Mouse (Mus musculus) gastrocnemius, postnatal 10 days (tissue): ENCODE measurements at regions not wholly inside any gene's neighbourhood (a gene's known extent, or its start where the extent isn't known, plus 50 kb on each side); places are given as distances from the start of the nearest gene placed in this dataset.

Experiments
- DNase-seq: peaks from one replicate; pipeline ENCODE4 v3.0.0; 2021; ENCODE audit warnings: mixed read lengths

DNA sequence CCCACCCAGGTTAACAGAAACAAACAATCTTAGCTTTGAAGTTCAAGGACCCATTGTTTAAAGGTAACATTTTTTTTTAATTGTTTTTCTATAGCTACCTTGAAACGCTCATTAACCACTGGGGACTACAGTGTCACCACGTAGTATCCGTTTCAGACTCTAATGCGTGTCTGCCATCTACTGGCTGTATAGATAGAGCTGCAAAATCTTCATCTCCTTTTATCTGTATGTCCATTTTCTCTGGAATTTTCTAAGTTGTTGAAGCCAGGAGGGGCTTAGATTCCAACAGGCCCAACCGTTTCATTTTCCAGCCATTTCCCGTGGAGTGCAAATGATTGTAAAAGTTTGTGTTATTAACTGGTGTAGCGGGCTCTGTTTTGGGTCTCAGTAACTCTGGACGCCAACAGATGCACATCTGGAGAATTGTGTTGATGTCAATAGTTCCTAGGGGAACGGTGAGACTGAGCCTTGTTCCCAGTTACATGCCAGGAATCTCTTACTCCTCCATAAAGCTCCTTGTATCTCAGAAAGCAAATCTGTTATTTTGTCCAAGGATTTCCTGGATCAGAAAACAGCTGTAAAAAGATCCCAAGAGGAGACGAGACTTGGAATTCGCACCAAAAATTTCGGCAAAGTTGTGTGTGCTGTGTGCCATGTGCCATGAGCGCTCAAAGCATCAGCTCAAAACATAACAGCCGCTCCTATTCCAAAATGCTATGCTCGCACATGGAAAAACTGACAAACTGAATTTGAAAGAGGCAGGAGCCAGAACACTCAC, 158.8 kb upstream of the Phyhipl start:
- DNase-seq: no peak

GRCm38 (mm10) chr10:70809411-70809810, 153.6 kb upstream of the Phyhipl start:
- DNase-seq: no peak

- no peak for DNase-seq
Measured at GRCm38 (mm10) chr10:70806786-70807385, 151.1 kb upstream of the Phyhipl start.

GRCm38 (mm10) chr10:70800736-70801306, 145.1 kb upstream of the Phyhipl start:
- peak; percentile 41 for DNase-seq

DNA sequence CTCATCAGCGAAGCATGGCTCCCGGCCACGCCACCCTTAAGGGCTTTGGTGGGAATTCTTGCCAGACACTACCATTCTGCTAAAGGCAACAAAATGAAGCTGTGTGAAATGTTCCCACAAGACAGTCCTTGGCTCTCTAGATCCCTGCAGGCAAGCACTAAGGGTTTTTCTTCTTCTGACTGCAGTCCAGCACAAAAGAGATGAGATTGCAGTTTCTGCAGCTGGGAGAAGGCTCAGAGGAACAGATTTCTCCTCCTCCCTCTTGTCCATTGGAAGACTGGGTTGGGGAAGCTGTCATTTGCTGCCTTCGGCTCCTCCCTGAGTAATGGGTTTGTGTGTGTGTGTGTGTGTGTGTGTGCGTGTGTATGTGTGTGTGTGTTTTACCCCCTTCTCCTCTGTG, 144.1 kb upstream of the Phyhipl start:
- DNase-seq: no peak

DNA sequence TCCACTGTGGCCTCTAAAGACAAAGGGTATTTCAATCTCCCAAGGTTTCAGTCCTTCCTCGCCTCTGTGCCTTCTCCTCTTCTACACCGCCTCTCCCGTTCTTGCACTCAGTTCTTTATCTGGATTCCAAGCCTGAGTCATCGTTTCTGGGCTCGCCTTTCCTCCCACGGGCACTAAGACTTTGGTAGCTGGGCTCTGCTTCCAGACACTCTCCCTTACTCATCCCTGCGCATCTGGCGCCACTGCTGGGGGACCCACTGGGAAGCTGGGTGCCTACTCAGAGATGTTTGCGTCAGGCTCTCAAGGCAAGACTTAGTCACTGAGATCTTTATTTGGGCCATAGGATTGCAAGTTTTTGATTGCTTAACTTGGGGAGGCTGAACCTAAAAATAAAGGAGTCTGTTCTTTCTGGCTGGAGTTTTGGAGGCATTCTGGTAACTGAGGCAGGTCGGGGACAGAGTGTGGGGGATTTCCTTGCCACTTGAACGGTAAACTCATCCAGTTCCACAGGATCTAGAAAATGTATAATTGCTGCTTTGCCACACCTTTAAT, 143.5 kb upstream of the Phyhipl start:
- peak; percentile 29 for DNase-seq

DNA sequence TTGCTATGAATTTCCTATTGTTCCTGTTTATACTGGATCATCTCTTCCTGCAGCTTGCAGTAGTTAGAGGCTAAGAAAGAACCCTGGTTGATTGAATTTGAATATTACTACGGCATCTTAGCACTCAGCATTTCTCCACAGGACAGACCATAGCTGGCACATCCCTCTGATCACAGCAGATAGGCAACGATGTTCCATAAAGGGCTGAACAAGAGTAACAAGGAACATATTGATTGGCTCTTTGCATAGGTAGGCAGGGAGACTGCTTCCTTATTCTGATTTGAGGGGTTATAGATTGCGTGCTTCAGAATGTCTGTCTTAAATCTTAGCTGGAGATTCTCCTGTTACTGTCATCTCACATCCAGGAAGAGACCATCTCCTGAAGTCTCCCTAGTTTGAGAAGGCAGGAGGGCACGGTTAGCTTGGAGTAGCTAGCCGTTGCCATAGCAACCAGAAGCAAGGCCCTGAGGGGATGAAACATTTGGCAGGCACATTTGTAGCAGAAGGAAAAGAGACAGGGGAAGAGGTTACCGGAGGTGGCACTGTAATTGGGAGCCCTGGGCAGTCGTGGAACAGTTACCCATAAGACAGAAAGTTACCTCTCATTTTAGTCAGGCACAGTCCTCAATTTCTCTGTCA, 133.2 kb upstream of the Phyhipl start:
- no peak for DNase-seq

- DNase-seq: no peak
Measured at GRCm38 (mm10) chr10:70781036-70781435, 125.3 kb upstream of the Phyhipl start.

- no peak for DNase-seq
Measured at GRCm38 (mm10) chr10:70778596-70778995, 122.8 kb upstream of the Phyhipl start.

DNA sequence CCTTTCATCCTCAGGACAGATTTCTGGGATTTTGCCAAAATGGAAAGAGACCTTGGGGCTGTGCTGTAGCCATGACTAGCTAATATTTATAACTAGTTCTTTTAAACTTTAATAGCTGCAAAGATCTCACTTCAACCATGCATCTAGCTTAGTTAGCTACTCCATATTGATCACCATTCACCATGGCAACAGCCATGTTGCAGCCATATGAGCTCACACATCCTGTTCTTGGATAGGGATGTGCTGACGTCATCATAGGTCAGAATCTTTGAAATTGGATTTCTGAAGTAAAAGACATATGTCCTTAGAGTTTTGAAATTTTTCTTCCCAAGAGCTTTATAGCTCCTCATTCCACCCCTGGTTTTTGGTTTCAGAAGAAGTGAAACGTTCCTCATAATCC, 118.8 kb upstream of the Phyhipl start:
- DNase-seq: no peak

DNA sequence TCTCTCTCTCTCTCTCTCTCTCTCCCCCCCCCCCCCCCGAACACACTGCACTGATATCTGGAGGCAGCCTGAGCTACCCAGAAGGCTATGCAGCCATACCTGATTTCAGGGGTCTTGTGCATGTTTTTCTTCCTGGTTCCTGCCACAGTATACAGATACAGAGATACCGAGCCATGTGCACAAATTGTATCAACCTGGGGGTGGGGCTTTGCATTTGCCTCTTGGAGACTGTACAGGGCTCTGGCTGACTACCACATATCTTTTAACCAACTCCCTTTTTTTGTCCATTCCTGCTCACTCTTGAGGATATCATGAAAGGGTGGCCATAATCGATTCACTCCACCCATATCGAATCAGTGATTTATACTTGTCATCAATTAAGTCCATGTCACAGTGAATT, 118.4 kb upstream of the Phyhipl start:
- DNase-seq: no peak

GRCm38 (mm10) chr10:70767461-70767860, 111.7 kb upstream of the Phyhipl start:
- no peak for DNase-seq

- no peak for DNase-seq
Measured at GRCm38 (mm10) chr10:70766869-70767268, 111.1 kb upstream of the Phyhipl start.

GRCm38 (mm10) chr10:70766450-70766849, 110.7 kb upstream of the Phyhipl start:
- no peak for DNase-seq

DNA sequence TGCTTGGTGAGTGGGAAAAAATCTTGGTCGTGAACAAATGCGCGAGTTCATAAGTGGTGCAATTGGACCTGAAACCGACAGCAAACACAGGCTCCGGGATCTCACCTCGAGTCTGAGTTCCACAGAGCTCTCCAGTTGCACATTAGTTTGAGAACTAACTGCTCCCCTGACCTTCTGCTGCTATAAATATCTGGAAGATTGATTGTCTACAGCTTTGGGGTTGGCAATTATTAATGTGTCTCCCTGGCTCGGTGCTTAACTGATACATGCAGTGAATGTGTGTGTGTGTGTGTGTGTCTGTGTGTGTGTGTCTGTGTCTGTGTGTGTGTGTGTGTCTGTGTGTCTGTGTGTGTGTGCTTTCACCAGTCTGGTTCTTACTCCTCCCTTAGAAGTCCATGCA, 107.4 kb upstream of the Phyhipl start:
- DNase-seq: no peak

DNA sequence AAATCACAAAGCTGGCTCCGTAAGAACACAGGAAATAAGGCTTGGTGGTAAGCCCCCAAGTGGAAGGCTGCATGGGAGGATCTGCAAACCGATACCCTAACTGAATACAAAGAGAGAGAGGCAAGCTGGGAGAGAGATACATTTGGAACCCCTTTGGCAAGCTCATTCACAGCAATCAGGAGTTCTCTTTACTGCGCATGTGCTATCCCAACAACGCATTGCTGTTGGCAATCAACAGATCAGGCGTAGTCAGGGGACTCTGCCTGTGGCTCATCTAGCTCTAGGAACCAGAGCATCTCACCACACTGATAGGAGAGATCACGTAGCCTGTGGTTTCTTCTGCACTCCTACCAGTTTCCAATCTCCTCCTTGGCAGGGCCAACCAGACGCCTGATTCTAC, 103.9 kb upstream of the Phyhipl start:
- no peak for DNase-seq

DNA sequence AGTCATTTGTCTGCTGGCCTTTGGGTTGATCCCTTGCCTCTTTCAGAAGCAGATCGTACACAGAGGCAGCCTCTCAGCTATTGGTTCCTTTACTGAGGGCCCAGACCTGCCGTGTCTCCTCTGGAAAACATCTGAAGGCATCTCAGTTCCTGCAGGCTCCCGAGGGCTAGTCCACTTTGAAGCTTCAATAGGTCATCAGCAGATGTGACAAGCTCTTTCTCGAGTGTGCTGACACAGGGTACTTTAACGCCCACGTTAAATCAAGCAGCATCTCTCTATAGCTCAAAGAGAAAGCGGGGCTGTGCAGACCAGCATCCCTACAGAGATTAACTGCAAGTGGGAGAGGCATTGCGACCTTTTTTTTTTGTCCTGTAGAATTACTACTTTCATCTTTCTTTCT, 96.0 kb upstream of the Phyhipl start:
- no peak for DNase-seq

DNA sequence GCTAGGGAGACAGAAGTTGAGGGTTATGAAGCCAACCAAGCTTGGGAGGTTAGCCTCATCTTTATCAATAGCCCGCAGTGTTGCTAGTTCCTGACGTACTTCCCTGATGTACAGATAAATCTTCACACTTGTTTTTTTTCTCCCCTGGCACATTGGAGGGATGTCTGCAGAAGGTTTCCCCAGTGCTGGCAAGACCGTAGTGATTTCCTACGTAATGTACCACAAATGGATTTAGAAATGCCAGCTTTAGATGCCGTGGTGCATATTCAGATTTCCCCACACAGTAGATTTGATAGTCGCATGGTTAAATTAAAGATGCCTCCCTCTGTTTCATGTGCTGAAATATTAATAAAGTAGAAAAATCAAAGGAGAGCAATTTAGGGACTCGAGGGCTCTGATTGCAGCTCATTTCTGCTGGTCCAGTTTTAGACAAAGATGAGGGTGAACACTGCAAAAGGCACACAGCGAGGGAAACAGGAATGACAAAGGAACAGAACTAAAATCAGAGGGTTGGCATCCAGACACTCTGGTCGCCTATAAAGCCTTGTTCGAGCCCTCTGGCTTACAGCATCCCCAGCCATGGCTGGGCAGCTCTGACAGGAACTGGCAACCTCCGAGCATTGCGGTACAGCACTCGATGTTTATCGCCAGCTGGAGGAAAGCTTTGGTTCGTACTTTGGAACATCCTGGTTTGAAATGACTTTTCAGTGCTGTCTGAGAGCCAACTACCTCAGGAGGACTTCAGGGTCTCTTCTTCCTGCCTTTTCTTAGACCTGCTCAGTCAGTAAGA, 94.8 kb upstream of the Phyhipl start:
- no peak for DNase-seq

DNA sequence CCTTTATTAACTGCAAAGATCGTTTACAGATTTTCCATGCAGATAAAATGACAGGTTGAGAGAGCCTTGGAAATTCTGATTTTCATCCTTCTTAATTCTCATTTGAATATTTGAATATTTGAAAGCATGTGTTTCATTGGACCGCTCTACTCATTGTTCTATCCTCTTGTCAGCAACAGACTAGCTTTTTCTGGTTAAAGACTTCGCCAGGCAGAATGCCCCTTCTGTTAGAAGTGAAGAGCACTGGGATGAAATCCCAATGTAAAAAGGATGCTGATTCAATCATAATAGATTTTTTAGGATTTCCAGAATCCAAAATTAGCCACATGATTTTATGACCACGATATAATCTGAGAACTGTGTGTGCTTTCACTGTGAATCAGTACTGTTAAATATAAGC, 90.8 kb upstream of the Phyhipl start:
- no peak for DNase-seq

- no peak for DNase-seq
Measured at GRCm38 (mm10) chr10:70741909-70742308, 86.1 kb upstream of the Phyhipl start.

- peak; percentile 8 for DNase-seq
Measured at GRCm38 (mm10) chr10:70740095-70740494, 84.3 kb upstream of the Phyhipl start.

DNA sequence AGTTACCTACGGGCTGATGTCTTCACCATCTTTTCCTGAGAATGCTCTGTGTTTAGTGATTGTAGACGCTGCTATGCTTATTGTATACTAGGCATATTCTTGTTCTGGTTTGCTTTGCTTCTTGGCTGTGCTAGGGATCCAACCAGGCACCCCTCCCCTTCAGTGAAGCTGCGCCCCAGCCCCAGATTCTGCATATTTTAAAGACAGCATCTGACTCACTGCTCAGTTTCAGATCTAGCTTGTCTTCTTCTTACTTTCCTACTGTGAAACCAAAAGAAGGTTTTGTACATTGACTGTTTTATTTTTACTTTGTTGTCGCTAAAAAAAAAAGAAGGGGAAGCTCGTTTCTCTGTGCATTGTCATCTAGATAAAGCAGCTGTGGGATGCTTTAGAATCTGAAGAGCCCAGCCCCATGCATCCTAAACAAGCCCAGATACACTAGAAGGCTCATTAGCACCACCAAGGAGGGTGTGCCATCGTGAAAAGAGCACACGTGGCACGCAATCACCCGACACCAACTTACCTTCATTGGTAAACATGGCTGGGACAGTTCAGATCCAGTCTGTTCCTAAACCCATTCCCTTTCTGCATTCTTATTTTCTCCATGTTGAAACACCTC, 83.7 kb upstream of the Phyhipl start:
- no peak for DNase-seq
